Mouse (Mus musculus) ES-E14 (cell line): Measurements from ENCODE around the gene Cox6a1.

Source experiments
- CHD2 ChIP-seq: IDR thresholded peaks from 2 replicates; pipeline ENCODE4 v1.6.1; 2014; ENCODE audit warnings: mild to moderate bottlenecking, low read depth, low read length, inconsistent platforms
- MAFK ChIP-seq: IDR thresholded peaks from 2 replicates; pipeline ENCODE4 v1.6.1; 2014; ENCODE audit warnings: mild to moderate bottlenecking, low read depth, low read length, inconsistent platforms; ENCODE audit not compliant: insufficient read depth
- ZC3H11A ChIP-seq: IDR thresholded peaks from 2 replicates; pipeline ENCODE4 v1.6.1; 2012; ENCODE audit warnings: low read depth, mild to moderate bottlenecking, inconsistent platforms, low read length, borderline replicate concordance
- ZNF384 ChIP-seq: IDR thresholded peaks from 2 replicates; pipeline ENCODE4 v1.6.1; 2012; ENCODE audit warnings: low read depth, low read length, inconsistent platforms

GRCm38 (mm10) chr5:115355070-115355469, 6.3 kb upstream of the Cox6a1 start:
- TF ChIP-seq CHD2, result no peak
- TF ChIP-seq ZC3H11A, result no peak
- no peak for TF ChIP-seq ZNF384
- TF ChIP-seq MAFK, result no peak
